Mouse (Mus musculus): ENCODE measurements at regions not wholly inside any gene's neighbourhood (a gene's known extent, or its start where the extent isn't known, plus 50 kb on each side); places are given as distances from the start of the nearest gene placed in this dataset.

DNA sequence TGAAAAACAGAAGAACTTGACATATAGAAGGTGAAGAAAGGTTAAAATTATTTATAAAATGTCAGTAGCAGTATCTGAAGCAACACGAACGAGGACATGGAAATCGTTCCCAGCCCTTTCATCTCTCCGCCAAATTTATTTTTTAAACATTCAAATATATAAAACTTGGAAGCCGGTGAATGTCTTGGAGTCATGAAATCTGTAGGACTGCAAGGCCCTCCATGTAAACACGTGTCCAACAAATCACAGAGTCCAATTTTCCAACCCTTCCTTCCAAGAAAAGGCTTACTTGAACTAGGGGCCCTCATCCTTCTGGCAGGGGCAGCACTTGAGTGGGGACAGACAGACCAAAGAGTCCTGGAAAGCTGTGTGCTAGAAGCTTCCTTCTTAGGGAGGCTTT is 237.0 kb downstream of the Map2k4 start:
- TF ChIP-seq POLR2A (IDR thresholded peaks at IDR 0.05; ENCODE audit: insufficient read depth, low read depth, low read length), result no peak
- no peak for TF ChIP-seq EP300 (IDR thresholded peaks at IDR 0.05; ENCODE audit: insufficient read depth, low read depth, low read length)
